Mouse (Mus musculus) A20 (cell line): ENCODE data around the gene Prl8a9.
A peak's percentile ranks its signal among the peaks of the same experiment; 100 is the strongest.

ENCODE experiments used
- DNase-seq: peaks from one replicate; pipeline ENCODE4 v3.0.0-alpha.2; 2011; ENCODE audit warnings: low read depth, low spot score

Prl8a9 gene

DNA sequence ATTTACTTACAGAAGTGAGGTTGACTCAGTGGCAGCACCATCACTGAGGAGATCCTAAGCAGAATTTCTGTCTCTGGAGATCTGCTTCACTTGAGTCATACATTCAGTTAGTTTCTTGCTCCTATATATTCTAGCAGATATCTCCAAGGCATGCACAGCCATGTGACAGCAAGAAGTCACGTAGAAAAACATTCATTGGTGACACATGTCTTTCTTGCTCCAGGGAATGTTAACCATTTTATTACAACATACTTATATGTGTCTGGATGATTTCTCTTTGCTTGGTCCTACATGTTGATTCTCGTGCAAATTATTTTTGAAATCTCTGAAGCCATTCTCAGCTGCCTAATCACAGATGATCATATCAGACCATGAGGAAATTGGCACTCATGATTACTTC is at the start of gene Prl8a9:
Prl8a9 (minus strand) TSS at position 101 of the 400 bp plus-strand sequence.
- DNase-seq, result no peak

DNA sequence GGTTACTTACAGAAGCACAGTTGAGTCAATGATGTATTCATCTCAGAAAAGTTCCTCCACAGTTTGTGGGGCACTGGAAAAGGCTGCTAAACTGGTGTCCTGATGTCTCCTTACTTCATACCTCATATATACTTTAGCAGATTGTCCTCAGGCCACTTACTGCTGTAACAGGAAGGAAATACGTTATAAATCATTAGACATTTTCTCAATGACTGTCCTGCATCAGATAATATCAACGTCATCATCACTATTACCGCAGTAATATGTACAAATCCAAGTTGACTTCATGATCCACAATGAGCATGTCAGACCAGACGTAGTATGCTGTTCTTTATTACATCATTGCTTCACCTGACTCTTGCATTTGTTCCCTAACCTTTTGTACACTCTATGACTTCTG is 46.1 kb upstream of the Prl8a9 start, which contains the start of gene Prl7b1:
Prl7b1 (minus strand) TSS at position 101 of the 400 bp plus-strand sequence.
- no peak for DNase-seq

DNA sequence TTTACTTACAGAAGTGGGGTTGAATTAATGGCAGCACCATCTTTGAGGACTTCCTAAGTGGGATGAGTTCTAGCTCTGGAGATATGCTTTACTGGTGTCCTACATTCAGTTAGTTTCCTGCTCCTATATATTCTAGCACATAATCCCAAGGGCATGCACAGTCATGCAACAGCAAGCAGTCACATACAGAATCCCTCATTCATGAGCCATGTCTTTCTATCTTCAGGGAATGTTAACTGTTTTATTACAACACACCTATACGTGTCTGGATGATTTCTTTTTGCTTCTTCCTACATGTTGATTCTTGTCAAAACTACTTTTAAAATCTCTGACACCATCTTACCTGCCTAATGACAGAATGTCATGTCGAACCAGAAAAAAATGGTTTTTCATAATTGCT is 17.7 kb upstream of the Prl8a9 start, which contains the start of gene Prl8a1:
Prl8a1 (minus strand) TSS at position 101 of the 400 bp plus-strand sequence.
- no peak for DNase-seq

GRCm38 (mm10) chr13:27553336-27553735 is 11.1 kb downstream of the Prl8a9 start:
- no peak for DNase-seq

DNA sequence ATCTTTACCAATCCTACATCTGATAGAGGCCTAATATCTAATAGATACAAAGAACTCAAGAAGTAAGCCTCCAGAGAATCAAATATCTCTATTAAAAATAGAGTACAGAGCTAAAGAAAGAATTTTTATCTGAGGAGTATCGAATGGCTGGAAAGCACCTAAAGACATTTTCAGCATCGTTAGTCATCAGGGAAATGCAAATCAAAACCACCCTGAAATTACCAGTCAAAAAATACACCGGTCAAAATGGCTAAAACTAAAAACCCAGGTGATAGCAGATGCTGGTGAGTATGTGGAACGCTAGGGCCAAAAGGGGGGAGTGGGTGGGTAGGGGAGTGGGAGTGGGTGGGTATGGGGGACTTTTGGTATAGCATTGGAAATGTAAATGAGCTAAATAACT is 41.2 kb downstream of the Prl8a9 start:
- DNase-seq, result peak; percentile 13

- no peak for DNase-seq
Measured at GRCm38 (mm10) chr13:27513117-27513516, 51.3 kb downstream of the Prl8a9 start, which contains the start of gene Prl8a8. Gene Prl8a8, minus strand, starts transcription at chr13:27513217.
